Mouse (Mus musculus) CH12.LX (cell line): ENCODE data around the gene Vwa5b2. TPM values are rescaled to one million over a fixed set of nuclear protein-coding genes. Genes with fewer than 3 reads are reported as not detected.
A peak's percentile ranks its signal among the peaks of the same experiment; 100 is the strongest.

ENCODE experiments used
- DNase-seq: peaks from one replicate; pipeline ENCODE4 v3.0.0-alpha.2; 2013; ENCODE audit errors: extremely low read depth
- H3K27ac ChIP-seq: 2 replicates; pipeline ENCODE4 v1.5.1; 2012; ENCODE audit warnings: low read depth, mild to moderate bottlenecking, control low read depth, moderate library complexity; ENCODE audit not compliant: insufficient read depth
- H3K27me3 ChIP-seq: replicated peaks from 2 replicates; pipeline ENCODE3; 2012; ENCODE audit warnings: inconsistent platforms
- H3K36me3 ChIP-seq, 2 experiments: replicated peaks in 1 of 2; 2 replicates each; pipeline versions ENCODE3 to v1.6.1; 2012; ENCODE audit warnings: inconsistent platforms in 1 of 2, low read length in 1 of 2, mild to moderate bottlenecking in 1 of 2, mixed read lengths in 1 of 2, moderate library complexity in 1 of 2; ENCODE audit not compliant: control insufficient read depth in 1 of 2, insufficient read depth in 1 of 2
- H3K4me1 ChIP-seq, 2 experiments: 2 replicates each; pipeline ENCODE4 v1.6.1; 2012; ENCODE audit warnings: inconsistent platforms in 1 of 2, moderate library complexity in 1 of 2; ENCODE audit not compliant: insufficient read depth in 2 of 2, control insufficient read depth in 1 of 2
- H3K4me2 ChIP-seq: 2 replicates; pipeline ENCODE4 v1.6.1; 2012; ENCODE audit warnings: low read depth, mild to moderate bottlenecking, control low read depth; ENCODE audit not compliant: poor library complexity, insufficient read depth, severe bottlenecking
- H3K4me3 ChIP-seq, 3 experiments: fragments of 150-350 bp in 1 of 3; sonication (generic) in 1 of 3; replicated peaks in 1 of 3; 2 replicates each; pipeline versions ENCODE3 to v1.5.1; 2011 to 2012; ENCODE audit warnings: low read depth in 2 of 3, low read length in 2 of 3, mild to moderate bottlenecking in 2 of 3, moderate library complexity in 2 of 3, control low read depth in 1 of 3, improper control_type of control experiment in 1 of 3, inconsistent platforms in 1 of 3, mixed read lengths in 1 of 3; ENCODE audit not compliant: poor library complexity in 1 of 3
- H3K79me2 ChIP-seq: replicated peaks from 2 replicates; pipeline ENCODE4 v1.6.1; 2012; ENCODE audit warnings: mild to moderate bottlenecking, moderate library complexity; ENCODE audit not compliant: control insufficient read depth, poor library complexity, insufficient read depth, severe bottlenecking; ENCODE audit errors: extremely low read depth
- H3K9ac ChIP-seq: 2 replicates; pipeline ENCODE4 v1.6.1; 2012; ENCODE audit warnings: low read depth, mild to moderate bottlenecking, control low read depth, moderate library complexity; ENCODE audit not compliant: insufficient read depth
- H3K9me3 ChIP-seq: replicated peaks from 2 replicates; pipeline ENCODE3; 2012; ENCODE audit warnings: low read length, inconsistent platforms, mixed read lengths
- CTCF ChIP-seq, 2 experiments: IDR thresholded peaks in 1 of 2; conservative IDR thresholded peaks in 1 of 2; 2 replicates each; pipeline ENCODE4 v1.5.1; 2011 to 2012; ENCODE audit warnings: low read depth in 2 of 2, low read length in 2 of 2, improper control_type of control experiment in 1 of 2, inconsistent platforms in 1 of 2, mild to moderate bottlenecking in 1 of 2, moderate library complexity in 1 of 2
- E2F4 ChIP-seq: IDR thresholded peaks from 2 replicates; pipeline ENCODE4 v1.6.1; 2011; ENCODE audit warnings: low read depth, low read length, improper control_type of control experiment; ENCODE audit not compliant: insufficient replicate concordance
- ELF1 ChIP-seq: IDR thresholded peaks from 2 replicates; pipeline ENCODE4 v1.6.1; 2014; ENCODE audit warnings: low read depth, mild to moderate bottlenecking, inconsistent platforms, low read length, improper control_type of control experiment
- HCFC1 ChIP-seq: IDR thresholded peaks from 2 replicates; pipeline ENCODE4 v1.6.1; 2012; ENCODE audit warnings: low read depth, mild to moderate bottlenecking, inconsistent platforms, low read length, improper control_type of control experiment
- IRF4 ChIP-seq: IDR thresholded peaks from 2 replicates; pipeline ENCODE4 v1.6.1; 2014; ENCODE audit warnings: low read depth, mild to moderate bottlenecking, inconsistent platforms, low read length, improper control_type of control experiment
- JUN ChIP-seq: IDR thresholded peaks from 2 replicates; pipeline ENCODE4 v1.6.1; 2011; ENCODE audit warnings: low read depth, mild to moderate bottlenecking, low read length, improper control_type of control experiment, moderate library complexity; ENCODE audit not compliant: insufficient read depth
- JUND ChIP-seq: conservative IDR thresholded peaks from 2 replicates; pipeline ENCODE4 v1.6.1; 2011; ENCODE audit warnings: low read depth, low read length, improper control_type of control experiment
- MAFK ChIP-seq: IDR thresholded peaks from 2 replicates; pipeline ENCODE4 v1.6.1; 2011; ENCODE audit warnings: low read length, improper control_type of control experiment; ENCODE audit not compliant: insufficient replicate concordance
- MAZ ChIP-seq: IDR thresholded peaks from 2 replicates; pipeline ENCODE4 v1.6.1; 2012; ENCODE audit warnings: low read depth, mild to moderate bottlenecking, inconsistent platforms, low read length, improper control_type of control experiment, moderate library complexity
- MEF2A ChIP-seq: IDR thresholded peaks from 2 replicates; pipeline ENCODE4 v1.6.1; 2014; ENCODE audit warnings: low read depth, mild to moderate bottlenecking, inconsistent platforms, low read length, improper control_type of control experiment, borderline replicate concordance
- MXI1 ChIP-seq: IDR thresholded peaks from 2 replicates; pipeline ENCODE4 v1.6.1; 2011; ENCODE audit warnings: mild to moderate bottlenecking, low read depth, low read length, improper control_type of control experiment
- MYC ChIP-seq: IDR thresholded peaks from 2 replicates; pipeline ENCODE4 v1.6.1; 2011; ENCODE audit warnings: low read depth, mild to moderate bottlenecking, improper control_type of control experiment, low read length
- NRF1 ChIP-seq: IDR thresholded peaks from 2 replicates; pipeline ENCODE4 v1.6.1; 2014; ENCODE audit warnings: low read depth, mild to moderate bottlenecking, inconsistent platforms, low read length, improper control_type of control experiment, moderate library complexity
- PAX5 ChIP-seq: IDR thresholded peaks from 2 replicates; pipeline ENCODE4 v1.6.1; 2012; ENCODE audit warnings: low read length, inconsistent platforms, mixed read lengths
- POLR2A ChIP-seq: IDR thresholded peaks from 2 replicates; pipeline ENCODE4 v1.6.1; 2011; ENCODE audit warnings: low read depth, mild to moderate bottlenecking, improper control_type of control experiment, low read length
- POLR2AphosphoS2 ChIP-seq: IDR thresholded peaks from 2 replicates; pipeline ENCODE4 v1.6.1; 2011; ENCODE audit warnings: low read depth, low read length, improper control_type of control experiment
- RAD21 ChIP-seq: IDR thresholded peaks from 2 replicates; pipeline ENCODE4 v1.6.1; 2011; ENCODE audit warnings: low read depth, mild to moderate bottlenecking, low read length, improper control_type of control experiment, moderate library complexity
- UBTF ChIP-seq: IDR thresholded peaks from 2 replicates; pipeline ENCODE4 v1.6.1; 2012; ENCODE audit warnings: low read depth, mild to moderate bottlenecking, inconsistent platforms, low read length, improper control_type of control experiment, moderate library complexity
- USF2 ChIP-seq: conservative IDR thresholded peaks from 2 replicates; pipeline ENCODE4 v1.6.1; 2011; ENCODE audit warnings: low read depth, low read length, improper control_type of control experiment
- ZC3H11A ChIP-seq: IDR thresholded peaks from 2 replicates; pipeline ENCODE4 v1.6.1; 2012; ENCODE audit warnings: low read depth, mild to moderate bottlenecking, inconsistent platforms, low read length, improper control_type of control experiment
- ZKSCAN1 ChIP-seq: IDR thresholded peaks from 2 replicates; pipeline ENCODE4 v1.6.1; 2012; ENCODE audit warnings: low read depth, inconsistent platforms, low read length, improper control_type of control experiment, borderline replicate concordance
- ZMIZ1 ChIP-seq: IDR thresholded peaks from 2 replicates; pipeline ENCODE4 v1.6.1; 2012; ENCODE audit warnings: low read depth, mild to moderate bottlenecking, inconsistent platforms, low read length, improper control_type of control experiment
- ZNF384 ChIP-seq: IDR thresholded peaks from 2 replicates; pipeline ENCODE4 v1.6.1; 2012; ENCODE audit warnings: low read depth, low read length, improper control_type of control experiment, inconsistent platforms
- dilution Hi-C: fragments of 300-500 bp; cut with MboI; formaldehyde crosslinking; loops from 2 replicates; pipeline ENCODE4 v1.14.3; 2020; ENCODE audit warnings: low sequenced_read_pairs; ENCODE audit not compliant: extremely low pct_unique_long_range_greater_than_20kb, extremely low pct_ligation_motif_present
- in situ Hi-C: fragments of 300-500 bp; cut with MboI; formaldehyde crosslinking; loops from 3 replicates; pipeline ENCODE4 v1.14.3; 2019; ENCODE audit warnings: low sequenced_read_pairs, low pct_ligation_motif_present, low pct_unique_long_range_greater_than_20kb, mixed read lengths
- polyA plus RNA-seq: library from polyadenylated mRNA; unstranded; fragments of >175 nt; gene quantifications from 2 replicates; pipeline ENCODE4 v1.2.1, GENCODE M21; 2012; ENCODE audit warnings: low read depth; ENCODE audit not compliant: insufficient read length
- total RNA-seq, 2 experiments: library from RNA; depleted of rRNA; stranded (reverse); fragments of 300-350 nt in 1 of 2; fragments of >200 nt in 1 of 2; gene quantifications; 2 replicates each; pipeline ENCODE4 v1.2.3; 2012 to 2014

Gene Vwa5b2
- total and polyA plus RNA-seq, 3 experiments = 0.29 TPM; not detected in 2

DNA sequence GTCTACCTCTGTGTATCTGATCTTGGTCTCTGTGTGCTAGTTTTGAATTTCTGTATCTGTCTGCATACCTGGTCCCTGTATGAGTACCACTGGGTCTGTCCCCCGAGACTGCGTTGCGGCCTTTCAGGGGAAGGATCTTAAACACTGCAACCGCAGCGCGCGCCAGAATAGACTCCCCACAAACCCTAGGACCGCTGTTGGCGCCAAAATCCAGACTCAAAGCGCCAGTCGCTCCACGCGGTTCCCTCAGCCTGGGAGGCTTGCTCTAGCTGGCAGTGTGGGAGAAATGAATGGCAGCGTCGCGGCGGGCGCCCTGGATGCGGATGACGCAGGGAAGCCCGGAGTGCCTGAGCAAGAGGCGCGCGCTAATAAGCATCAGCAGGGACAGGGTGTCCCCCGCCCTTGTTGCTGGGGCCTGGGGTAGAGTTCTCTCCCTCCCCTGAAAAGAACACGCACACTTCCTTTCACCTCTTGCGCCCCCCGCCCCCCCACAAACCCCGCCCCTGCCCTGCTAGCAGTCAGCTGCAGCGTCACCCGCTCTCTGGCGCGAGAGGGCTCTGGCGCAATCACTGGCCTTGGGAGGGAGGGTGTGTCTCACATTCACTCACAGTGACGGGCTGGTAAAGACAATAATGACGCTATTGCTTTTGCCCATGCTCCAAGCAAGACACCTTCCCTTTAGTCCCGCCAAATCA lies 32.9 kb downstream of the Vwa5b2 start (continued):
- TF ChIP-seq MEF2A (no peak; the same call in 1 of the 2 replicates), UBTF (peak; percentile 60; the same call in 1 of the 2 replicates), MXI1 (peak; percentile 72), CTCF (conservative IDR thresholded peaks at IDR 0.05 in 1 of 2, IDR thresholded peaks at IDR 0.05 in 1 of 2; ENCODE audit: low read depth in 2 of 2, low read length in 2 of 2) (no peak), PAX5 (no peak)

DNA sequence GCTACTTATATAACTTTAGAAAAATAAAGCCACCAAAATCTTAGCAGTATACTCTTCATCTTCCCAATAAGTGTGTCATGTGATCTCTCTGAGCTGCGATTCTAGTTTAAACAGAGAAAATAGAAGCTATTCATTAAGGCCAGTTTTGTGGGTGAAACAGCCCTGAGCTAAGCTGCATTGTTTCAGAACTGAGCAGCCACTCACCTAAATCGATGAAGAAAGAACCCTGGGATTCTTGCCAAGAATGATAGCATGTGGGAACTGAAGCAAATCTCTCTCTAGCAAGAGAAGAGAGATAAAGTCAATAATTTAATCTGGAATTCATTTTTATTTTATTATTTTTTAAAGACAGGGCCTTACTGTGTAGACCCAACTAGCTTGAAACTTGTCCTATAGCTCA lies 33.9 kb downstream of the Vwa5b2 start:
- Histone ChIP-seq H3K4me1 (peaks cover 4 to 25% of the 10 kb centered on the region in 2 experiments; a peak in 3 of 4 replicates), H3K27ac (no peak overlapping the region), H3K79me2 (no peaks in the 10 kb centered on the region), H3K27me3 (no peaks in the 10 kb centered on the region), H3K4me3 (no peak overlapping the region), H3K36me3 (peaks cover 2 to 26% of the 10 kb centered on the region in 2 experiments), H3K9ac (peak overlapping the region; percentile 72; the same call in 1 of the 2 replicates), H3K4me2 (no peak overlapping the region), H3K9me3 (peaks cover 17% of the 10 kb centered on the region)
- TF ChIP-seq POLR2AphosphoS2 (no peak), RAD21 (no peak), MAZ (no peak), MYC (no peak), HCFC1 (no peak), ZNF384 (no peak), USF2 (no peak), ZMIZ1 (no peak), MEF2A (no peak), UBTF (no peak), JUN (no peak), IRF4 (no peak)
- dilution Hi-C loops = no loop called here
- in situ Hi-C loops = no loop called here
- DNase-seq = no peak

DNA sequence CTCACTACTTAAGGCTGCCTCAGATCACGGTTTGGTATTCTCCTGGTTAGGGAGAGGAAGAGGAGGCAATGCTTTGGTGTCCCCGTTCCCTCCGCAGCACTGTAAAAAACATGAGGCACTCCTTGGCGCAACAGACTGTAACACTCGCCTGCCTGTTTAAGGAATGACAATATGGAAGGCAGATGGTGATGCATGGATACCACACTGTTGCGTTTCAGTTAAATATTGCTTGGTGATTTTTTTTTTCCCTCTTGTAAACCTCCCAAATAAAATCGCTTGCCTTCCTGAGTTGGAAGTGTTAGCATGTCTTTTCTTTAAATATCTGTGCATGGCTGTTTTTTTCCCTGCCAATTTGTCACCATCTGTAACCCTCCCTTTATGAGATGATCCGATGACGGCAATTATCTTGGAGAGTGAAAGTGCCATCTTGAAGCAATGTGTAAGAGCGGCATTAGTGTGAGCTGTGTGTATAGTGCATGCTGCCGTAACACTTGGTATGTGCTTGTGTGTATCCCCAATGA lies 39.7 kb downstream of the Vwa5b2 start:
- no peaks in the 10 kb centered on the region for H3K9me3 ChIP-seq
- dilution Hi-C loops = no loop called here
- no peak overlapping the region for H3K4me2 ChIP-seq
- no peaks in the 10 kb centered on the region for H3K4me1 ChIP-seq
- no peak overlapping the region for H3K4me3 ChIP-seq
- no peak overlapping the region for H3K27ac ChIP-seq
- H3K36me3 ChIP-seq = no peaks in the 10 kb centered on the region
- no peak for DNase-seq
- H3K79me2 ChIP-seq = no peaks in the 10 kb centered on the region
- in situ Hi-C loops = no loop called here
- no peak overlapping the region for H3K9ac ChIP-seq
- no peak for TF ChIP-seq USF2
- TF ChIP-seq ZC3H11A = no peak
- TF ChIP-seq POLR2AphosphoS2 = no peak
- TF ChIP-seq ZNF384 = no peak
- TF ChIP-seq ELF1 = no peak
- TF ChIP-seq POLR2A = no peak
- TF ChIP-seq NRF1 = no peak
- TF ChIP-seq MAFK = no peak
- TF ChIP-seq CTCF (conservative IDR thresholded peaks at IDR 0.05 in 1 of 2, IDR thresholded peaks at IDR 0.05 in 1 of 2; ENCODE audit: low read depth in 2 of 2, low read length in 2 of 2) = no peak
- no peak for TF ChIP-seq MAZ
- TF ChIP-seq ZKSCAN1 = no peak
- TF ChIP-seq MXI1 = no peak
- TF ChIP-seq JUND = no peak
- no peak for TF ChIP-seq MYC
- no peak for TF ChIP-seq E2F4
- TF ChIP-seq, all 38 proteins: peak for 0
- H3K27me3 ChIP-seq = no peaks in the 10 kb centered on the region
